Mouse (Mus musculus) megakaryocyte, embryonic 14.5 days (primary cell): ENCODE results near the gene Schip1. TPM values are rescaled to one million over a fixed set of nuclear protein-coding genes. Genes with fewer than 3 reads are reported as not detected.

Experiments
- H3K27me3 ChIP-seq: replicated peaks from 2 replicates; pipeline ENCODE3; 2012; ENCODE audit warnings: inconsistent platforms
- H3K36me3 ChIP-seq: replicated peaks from 2 replicates; pipeline ENCODE3; 2012; ENCODE audit warnings: low read length, inconsistent platforms, mixed read lengths
- H3K4me1 ChIP-seq: 2 replicates; pipeline ENCODE4 v1.6.1; 2012; ENCODE audit warnings: inconsistent platforms
- H3K4me3 ChIP-seq: replicated peaks from 2 replicates; pipeline ENCODE3; 2012; ENCODE audit warnings: moderate library complexity, mild to moderate bottlenecking, inconsistent platforms
- H3K9me3 ChIP-seq: 2 replicates; pipeline ENCODE4 v1.6.1; 2012; ENCODE audit warnings: inconsistent platforms
- FLI1 ChIP-seq: IDR thresholded peaks from 2 replicates; pipeline ENCODE4 v1.6.1; 2012; ENCODE audit warnings: low read length, inconsistent platforms, mixed read lengths
- GATA1 ChIP-seq: IDR thresholded peaks from 3 replicates; pipeline ENCODE4 v1.6.1; 2012; ENCODE audit warnings: mixed read lengths, low read length, inconsistent platforms, borderline replicate concordance
- polyA plus RNA-seq: library from polyadenylated mRNA; stranded (reverse); fragments of >175 nt; gene quantifications from 2 replicates; pipeline ENCODE4 v1.2.3, GENCODE M21; 2012; ENCODE audit warnings: low replicate concordance; ENCODE audit not compliant: insufficient read depth

The Schip1 gene
- polyA plus RNA-seq, 1 experiment, result 18.7 TPM

DNA sequence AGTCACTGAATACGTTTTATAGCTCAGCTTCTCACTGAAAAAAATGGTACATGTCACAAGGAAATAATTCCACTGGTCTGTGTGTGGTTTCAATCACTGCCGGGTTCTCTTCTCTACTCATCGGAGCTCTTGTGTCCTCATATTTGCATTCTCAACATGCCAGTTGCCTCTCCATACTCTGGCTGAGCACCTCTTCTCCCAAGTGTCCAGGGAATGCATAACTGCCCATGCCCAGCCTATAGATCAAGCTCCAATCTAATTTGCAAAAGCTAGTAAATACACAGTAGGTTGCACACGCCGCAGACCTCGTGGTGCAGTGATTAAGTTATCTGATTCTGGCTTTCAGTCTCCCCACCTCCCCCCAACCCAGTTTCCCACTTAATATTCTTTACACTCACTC lies 261.0 kb downstream of the Schip1 start:
- H3K4me1 ChIP-seq, result peaks cover 6% of the 10 kb centered on the region
- no peak for TF ChIP-seq FLI1
- no peak for TF ChIP-seq GATA1

DNA sequence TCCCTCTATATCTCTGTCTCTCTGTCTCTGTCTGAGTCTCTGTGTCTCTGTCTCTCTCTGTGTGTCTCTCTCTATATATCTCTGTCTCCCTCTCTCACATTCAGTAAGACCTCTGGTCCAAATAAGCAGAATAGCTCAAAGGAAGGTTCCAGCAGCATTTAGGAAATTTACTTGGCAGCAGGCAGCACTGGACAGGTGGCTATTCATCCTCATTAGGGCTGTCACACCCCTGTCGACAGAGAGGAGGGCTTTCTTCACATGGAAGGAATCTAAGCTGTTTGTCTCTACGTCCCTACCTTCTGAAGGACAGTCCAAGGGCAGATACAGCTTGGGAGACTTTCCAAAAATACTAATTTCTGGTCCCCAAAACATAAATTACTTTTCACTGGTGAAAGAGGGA lies 267.9 kb downstream of the Schip1 start:
- no peaks in the 10 kb centered on the region for H3K36me3 ChIP-seq
- H3K27me3 ChIP-seq, result no peaks in the 10 kb centered on the region
- TF ChIP-seq FLI1 (no peak), GATA1 (no peak)
- 0 out of 2 replicates have a peak, but pooled peaks cover 6% of the 10 kb centered on the region for H3K9me3 ChIP-seq
- no peak overlapping the region for H3K4me3 ChIP-seq
- no peaks in the 10 kb centered on the region; the same call in 1 of the 2 replicates for H3K4me1 ChIP-seq

More for the DNA sequence above, 261.0 kb downstream of the Schip1 start:
- Histone ChIP-seq H3K4me3 (no peak overlapping the region), H3K36me3 (no peaks in the 10 kb centered on the region), H3K9me3 (no peaks in the 10 kb centered on the region), H3K27me3 (no peaks in the 10 kb centered on the region)

GRCm38 (mm10) chr3:68335501-68335900 lies 270.9 kb downstream of the Schip1 start:
- H3K27me3 ChIP-seq, result no peaks in the 10 kb centered on the region
- TF ChIP-seq FLI1 (no peak), GATA1 (no peak)
- H3K9me3 ChIP-seq, result 0 out of 2 replicates have a peak, but pooled peaks cover 6% of the 10 kb centered on the region
- no peaks in the 10 kb centered on the region for H3K36me3 ChIP-seq
- no peaks in the 10 kb centered on the region for H3K4me1 ChIP-seq
- H3K4me3 ChIP-seq, result no peak overlapping the region

- TF ChIP-seq GATA1 (no peak), FLI1 (no peak)
- no peaks in the 10 kb centered on the region for H3K36me3 ChIP-seq
- no peak overlapping the region for H3K4me3 ChIP-seq
- peaks cover 5% of the 10 kb centered on the region for H3K27me3 ChIP-seq
- peaks cover 4% of the 10 kb centered on the region for H3K9me3 ChIP-seq
- no peaks in the 10 kb centered on the region for H3K4me1 ChIP-seq
Observed at GRCm38 (mm10) chr3:68350624-68351023, 286.0 kb downstream of the Schip1 start.

DNA sequence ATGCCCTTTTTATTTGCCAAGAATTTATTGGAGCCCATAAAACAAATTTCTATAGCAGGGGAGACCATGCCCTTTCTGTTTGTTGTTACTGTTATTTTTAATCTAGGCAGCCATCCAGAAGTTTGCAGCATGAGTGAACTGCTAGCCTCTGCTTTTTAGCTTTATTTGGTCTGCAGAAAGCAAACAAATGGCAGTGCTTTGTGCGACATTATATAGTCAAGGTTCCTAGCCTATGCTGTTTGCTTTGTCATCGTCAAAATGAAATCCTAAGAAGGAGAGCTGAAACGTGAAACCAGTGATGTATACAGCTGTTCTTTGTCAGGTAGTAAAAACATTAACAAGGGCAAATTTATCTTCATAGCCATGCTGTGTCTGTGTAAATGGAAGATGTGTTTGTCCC lies 286.9 kb downstream of the Schip1 start:
- TF ChIP-seq FLI1 (no peak), GATA1 (no peak)
- no peak overlapping the region for H3K4me3 ChIP-seq
- H3K4me1 ChIP-seq, result no peaks in the 10 kb centered on the region
- H3K9me3 ChIP-seq, result peaks cover 4% of the 10 kb centered on the region
- H3K36me3 ChIP-seq, result no peaks in the 10 kb centered on the region
- peaks cover 5% of the 10 kb centered on the region for H3K27me3 ChIP-seq

DNA sequence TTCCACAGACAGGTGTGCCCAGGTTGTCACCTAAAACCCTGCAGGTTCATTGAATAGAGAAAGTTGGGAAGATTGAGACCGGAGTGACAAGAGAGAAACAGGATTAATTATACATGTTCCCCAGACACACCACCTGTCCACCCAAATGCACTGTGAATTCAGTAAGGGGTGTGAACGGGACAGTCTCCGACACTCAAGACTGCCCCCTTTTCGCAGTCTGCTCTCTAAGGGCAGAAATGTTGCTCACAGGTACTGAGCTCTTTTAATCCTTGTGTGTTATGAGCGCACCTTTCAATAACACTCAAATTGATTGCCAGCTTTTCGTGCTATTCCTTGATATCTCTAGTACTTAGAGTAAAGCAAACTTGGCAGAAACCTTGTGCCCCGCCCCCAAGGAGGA lies 288.4 kb downstream of the Schip1 start:
- Histone ChIP-seq H3K27me3 (peaks cover 5% of the 10 kb centered on the region), H3K4me1 (no peaks in the 10 kb centered on the region), H3K9me3 (peaks cover 4% of the 10 kb centered on the region), H3K36me3 (no peaks in the 10 kb centered on the region), H3K4me3 (no peak overlapping the region)
- TF ChIP-seq GATA1, result no peak
- TF ChIP-seq FLI1, result no peak

DNA sequence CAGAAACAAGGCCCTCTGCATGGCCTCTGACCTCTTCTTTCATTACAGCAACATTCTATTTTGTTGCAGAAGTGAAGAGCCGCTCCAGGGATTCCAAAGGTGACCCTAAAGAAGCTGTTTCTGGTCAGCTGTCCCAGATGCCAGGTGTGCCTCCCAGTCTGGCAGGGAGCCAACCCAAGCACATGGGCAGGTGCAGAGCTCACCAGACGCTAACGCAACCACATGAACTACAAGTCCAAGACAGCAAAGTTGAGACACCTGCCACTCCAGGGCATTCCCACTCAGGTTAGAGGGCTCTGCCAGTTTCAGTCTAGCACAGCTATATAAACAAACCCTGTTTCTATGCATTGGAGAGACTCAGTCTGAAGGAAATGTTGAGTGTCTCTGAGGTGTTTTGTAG lies 288.9 kb downstream of the Schip1 start:
- Histone ChIP-seq H3K4me3 (no peak overlapping the region), H3K9me3 (peaks cover 4% of the 10 kb centered on the region), H3K27me3 (peaks cover 6% of the 10 kb centered on the region), H3K36me3 (no peaks in the 10 kb centered on the region), H3K4me1 (no peaks in the 10 kb centered on the region)
- TF ChIP-seq FLI1 (no peak), GATA1 (no peak)

DNA sequence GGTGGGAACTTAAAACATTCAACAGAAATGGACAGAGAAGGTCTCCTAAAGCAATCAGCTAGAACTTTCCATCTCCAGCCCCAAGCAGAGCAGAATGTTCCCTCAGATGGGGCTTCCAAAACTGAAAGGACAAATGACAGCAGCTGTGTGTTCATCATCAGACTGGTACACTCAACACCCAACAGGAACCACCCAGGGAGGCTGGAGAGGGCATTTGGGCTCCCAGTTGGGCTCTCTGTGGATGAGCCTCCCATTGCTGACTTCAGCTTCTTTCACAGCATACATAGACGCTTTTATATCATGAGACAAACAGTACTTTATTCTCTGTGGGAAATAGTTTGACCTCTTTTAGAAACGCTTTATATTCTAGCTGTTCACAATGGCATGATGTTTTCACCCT lies 291.9 kb downstream of the Schip1 start:
- Histone ChIP-seq H3K4me3 (no peak overlapping the region), H3K9me3 (peaks cover 4% of the 10 kb centered on the region)
- no peak for TF ChIP-seq FLI1
- TF ChIP-seq GATA1, result no peak

GRCm38 (mm10) chr3:68368029-68368428 lies 303.4 kb downstream of the Schip1 start:
- TF ChIP-seq GATA1 (no peak), FLI1 (no peak)
- Histone ChIP-seq H3K27me3 (peaks cover 1% of the 10 kb centered on the region), H3K4me1 (peaks cover 10% of the 10 kb centered on the region; the same call in 1 of the 2 replicates), H3K9me3 (no peaks in the 10 kb centered on the region), H3K4me3 (no peak overlapping the region), H3K36me3 (no peaks in the 10 kb centered on the region)

More for the DNA sequence above, 291.9 kb downstream of the Schip1 start:
- Histone ChIP-seq H3K27me3 (peaks cover 3% of the 10 kb centered on the region), H3K36me3 (no peaks in the 10 kb centered on the region), H3K4me1 (no peaks in the 10 kb centered on the region)

- no peak for TF ChIP-seq FLI1
- no peak for TF ChIP-seq GATA1
Observed at GRCm38 (mm10) chr3:68372925-68373324, 308.3 kb downstream of the Schip1 start.

DNA sequence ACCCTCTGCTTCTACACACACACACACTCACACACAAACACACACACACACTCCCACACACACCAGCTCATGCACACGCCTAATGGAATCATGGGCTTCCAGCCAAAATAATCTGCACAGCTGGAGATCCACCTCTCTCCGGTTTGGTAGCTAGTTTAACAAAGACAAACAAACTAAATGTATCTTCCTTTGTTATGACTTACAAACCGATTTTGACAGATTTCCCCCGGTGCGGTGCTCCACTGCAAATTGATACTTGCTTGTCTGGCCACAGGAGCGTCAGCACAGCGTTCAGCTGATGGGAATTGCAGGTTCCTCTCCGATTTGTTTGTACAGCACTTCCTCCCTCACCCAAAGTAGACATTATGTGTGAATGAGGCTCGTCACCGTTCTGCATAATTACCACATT lies 310.5 kb downstream of the Schip1 start:
- Histone ChIP-seq H3K4me1 (0 out of 2 replicates have a peak, but pooled peaks cover 4% of the 10 kb centered on the region), H3K4me3 (no peak overlapping the region), H3K36me3 (no peaks in the 10 kb centered on the region), H3K9me3 (no peaks in the 10 kb centered on the region), H3K27me3 (peaks cover 12% of the 10 kb centered on the region)
- no peak for TF ChIP-seq GATA1
- no peak for TF ChIP-seq FLI1

More at GRCm38 (mm10) chr3:68372925-68373324, 308.3 kb downstream of the Schip1 start:
- Histone ChIP-seq H3K4me3 (no peak overlapping the region), H3K4me1 (0 out of 2 replicates have a peak, but pooled peaks cover 4% of the 10 kb centered on the region), H3K36me3 (no peaks in the 10 kb centered on the region), H3K27me3 (peaks cover 10% of the 10 kb centered on the region), H3K9me3 (no peaks in the 10 kb centered on the region)
